Mouse (Mus musculus): Measurements from ENCODE around the gene Gnao1. TPM values are rescaled to one million over a fixed set of nuclear protein-coding genes. Genes with fewer than 3 reads are reported as not detected.
A peak's percentile ranks its signal among the peaks of the same experiment; 100 is the strongest.

Gnao1 gene
- total and polyA plus RNA-seq, 3 experiments: 1.1 to 13.5 (median 3.5) TPM

DNA sequence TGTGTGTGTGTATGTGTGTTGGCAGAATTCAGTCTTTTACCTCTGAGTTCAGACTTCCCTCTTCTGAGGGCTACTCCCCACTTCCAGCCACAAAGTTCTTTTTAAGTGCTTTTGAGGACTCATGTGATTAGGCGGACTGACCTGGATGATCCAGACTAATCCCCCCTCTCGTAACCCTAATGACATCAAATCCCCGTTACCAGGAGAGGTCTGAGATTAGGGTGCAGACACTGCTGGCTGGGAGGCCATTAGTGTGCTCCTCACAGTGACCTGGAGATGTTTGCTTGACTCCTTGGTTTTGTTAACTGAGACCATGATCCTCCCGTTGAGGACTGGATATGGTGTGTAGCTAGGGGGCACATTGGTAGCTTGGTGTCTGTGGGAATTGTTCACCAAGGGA, 30.7 kb downstream of the Gnao1 start:
- dilution Hi-C loops (cut with MboI; ENCODE audit: extremely low pct_ligation_motif_present, extremely low pct_unique_long_range_greater_than_20kb, low sequenced_read_pairs): no loop called here
- H3K9me3 ChIP-seq (replicated peaks; ENCODE audit: low read length): no peaks in the 10 kb centered on the region

DNA sequence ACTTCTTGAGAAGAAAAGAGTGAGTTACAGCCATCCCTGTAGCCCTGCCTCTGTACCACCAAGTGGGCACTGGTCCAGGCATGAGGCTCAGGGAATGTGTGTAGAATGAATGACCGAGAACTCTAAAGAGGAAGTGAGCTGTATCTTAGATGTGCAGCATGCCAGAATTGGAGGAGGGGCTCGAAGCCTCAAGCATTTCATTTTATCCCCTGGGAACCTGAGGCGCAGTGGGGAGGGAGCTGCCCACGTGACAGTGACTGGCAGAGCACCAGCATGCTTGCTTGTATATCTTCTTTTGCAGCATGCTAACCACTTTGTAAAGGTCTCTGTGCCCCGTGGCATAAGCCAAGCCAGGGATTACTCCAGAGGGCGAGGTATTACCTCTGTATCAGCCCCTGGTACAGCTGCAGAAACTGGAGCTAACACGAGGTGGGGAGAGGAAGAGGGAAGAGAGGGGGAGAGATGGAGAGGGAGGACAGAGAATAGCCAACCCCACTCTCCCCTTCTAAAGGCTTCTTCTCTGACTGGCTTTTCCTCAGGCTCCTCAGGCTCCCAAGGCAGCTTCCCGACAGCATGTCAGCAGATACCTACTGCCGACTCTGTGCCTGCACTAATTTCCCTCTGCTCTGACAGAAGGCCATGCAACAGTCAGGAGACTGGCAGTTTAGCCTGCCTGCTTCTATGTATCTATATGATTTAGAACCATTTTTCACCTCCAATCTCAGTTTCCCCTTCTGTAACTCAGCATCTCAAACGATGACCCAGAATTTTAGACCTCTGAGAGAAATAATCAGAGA, 31.4 kb downstream of the Gnao1 start:
- H3K9me3 ChIP-seq (replicated peaks; ENCODE audit: low read length): no peaks in the 10 kb centered on the region
- H3K4me1 ChIP-seq (ENCODE audit: control insufficient read depth in 1 of 2, insufficient read depth in 2 of 2): peaks cover 11 to 46% of the 10 kb centered on the region in 2 experiments
- DNase-seq (ENCODE audit: extremely low read depth): peak; percentile 81
- peak; percentile 74 for TF ChIP-seq USF1 (IDR thresholded peaks at IDR 0.05; ENCODE audit: low read depth, low read length)
- TF ChIP-seq CHD2 (IDR thresholded peaks at IDR 0.05; ENCODE audit: low read length): 0 out of 2 replicates have a peak, but pooled peaks have one; percentile 46
- peak; percentile 20; the same call in 1 of the 2 replicates for TF ChIP-seq MEF2A (IDR thresholded peaks at IDR 0.05; ENCODE audit: borderline replicate concordance, low read depth, low read length)
- TF ChIP-seq USF2 (conservative IDR thresholded peaks at IDR 0.05; ENCODE audit: low read depth, low read length): peak; percentile 68
- no peak for TF ChIP-seq SMC3 (IDR thresholded peaks at IDR 0.05; ENCODE audit: low read depth, low read length)
- no peak for TF ChIP-seq ZMIZ1 (IDR thresholded peaks at IDR 0.05; ENCODE audit: low read depth, low read length)
- peak; percentile 81; the same call in 1 of the 2 replicates for TF ChIP-seq MAX (IDR thresholded peaks at IDR 0.05; ENCODE audit: low read length)
- TF ChIP-seq MAZ (IDR thresholded peaks at IDR 0.05; ENCODE audit: low read depth, low read length): 0 out of 2 replicates have a peak, but pooled peaks have one; percentile 28
- TF ChIP-seq ZNF384 (IDR thresholded peaks at IDR 0.05; ENCODE audit: low read depth, low read length): no peak
- no peak for TF ChIP-seq NRF1 (IDR thresholded peaks at IDR 0.05; ENCODE audit: low read depth, low read length)
- TF ChIP-seq MXI1 (IDR thresholded peaks at IDR 0.05; ENCODE audit: low read depth, low read length): no peak; the same call in 1 of the 2 replicates
- peak; percentile 65 for TF ChIP-seq BHLHE40 (IDR thresholded peaks at IDR 0.05; ENCODE audit: low read depth, low read length)
- 0 out of 2 replicates have a peak, but pooled peaks have one; percentile 33 for TF ChIP-seq EP300 (IDR thresholded peaks at IDR 0.05; ENCODE audit: low read length)
- peak; percentile 46; the same call in 1 of the 2 replicates for TF ChIP-seq IRF4 (IDR thresholded peaks at IDR 0.05; ENCODE audit: low read depth, low read length)
- TF ChIP-seq MYC (IDR thresholded peaks at IDR 0.05; ENCODE audit: low read depth, low read length): peak; percentile 64; the same call in 1 of the 2 replicates
- in situ Hi-C loops (cut with MboI; ENCODE audit: low pct_ligation_motif_present, low pct_unique_long_range_greater_than_20kb, low sequenced_read_pairs): loop anchor here (10.0 kb wide), 2 partner anchors 176 to 246 kb away; no protein-coding TSS in a partner anchor
- H3K79me2 ChIP-seq (replicated peaks; ENCODE audit: control insufficient read depth, extremely low read depth, insufficient read depth, poor library complexity, severe bottlenecking): no peaks in the 10 kb centered on the region
- no peak overlapping the region for H3K4me3 ChIP-seq (replicated peaks in 1 of 3; ENCODE audit: low read depth in 2 of 3, low read length in 2 of 3, poor library complexity in 1 of 3)
- dilution Hi-C loops (cut with MboI; ENCODE audit: extremely low pct_ligation_motif_present, extremely low pct_unique_long_range_greater_than_20kb, low sequenced_read_pairs): no loop called here
- H3K27me3 ChIP-seq (replicated peaks): no peaks in the 10 kb centered on the region
- H3K36me3 ChIP-seq (replicated peaks in 1 of 2; ENCODE audit: control insufficient read depth in 1 of 2, insufficient read depth in 1 of 2, low read length in 1 of 2): peaks cover 0 to 16% of the 10 kb centered on the region in 2 experiments
- H3K4me2 ChIP-seq (ENCODE audit: insufficient read depth, low read depth, poor library complexity, severe bottlenecking): peak overlapping the region; percentile 31; the same call in 1 of the 2 replicates
- no peak overlapping the region for H3K27ac ChIP-seq (ENCODE audit: insufficient read depth, low read depth)
- no peak overlapping the region for H3K9ac ChIP-seq (ENCODE audit: insufficient read depth, low read depth)

More for the DNA sequence above, 30.7 kb downstream of the Gnao1 start:
- no peaks in the 10 kb centered on the region for H3K79me2 ChIP-seq (replicated peaks; ENCODE audit: control insufficient read depth, extremely low read depth, insufficient read depth, poor library complexity, severe bottlenecking)
- no peak for DNase-seq (ENCODE audit: extremely low read depth)
- in situ Hi-C loops (cut with MboI; ENCODE audit: low pct_ligation_motif_present, low pct_unique_long_range_greater_than_20kb, low sequenced_read_pairs): loop anchor here (10.0 kb wide), 2 partner anchors 176 to 246 kb away; no protein-coding TSS in a partner anchor
- no peaks in the 10 kb centered on the region for H3K27me3 ChIP-seq (replicated peaks)
- no peak overlapping the region for H3K4me3 ChIP-seq (replicated peaks in 1 of 3; ENCODE audit: low read depth in 2 of 3, low read length in 2 of 3, poor library complexity in 1 of 3)
- H3K4me1 ChIP-seq (ENCODE audit: control insufficient read depth in 1 of 2, insufficient read depth in 2 of 2): peaks cover 11 to 46% of the 10 kb centered on the region in 2 experiments
- no peak for TF ChIP-seq ZKSCAN1 (IDR thresholded peaks at IDR 0.05; ENCODE audit: borderline replicate concordance, low read depth, low read length)
- TF ChIP-seq JUN (IDR thresholded peaks at IDR 0.05; ENCODE audit: insufficient read depth, low read depth, low read length): no peak
- TF ChIP-seq ETS1 (conservative IDR thresholded peaks at IDR 0.05; ENCODE audit: low read depth, low read length): no peak
- no peak for TF ChIP-seq SMC3 (IDR thresholded peaks at IDR 0.05; ENCODE audit: low read depth, low read length)
- H3K27ac ChIP-seq (ENCODE audit: insufficient read depth, low read depth): no peak overlapping the region
- peaks cover 0 to 16% of the 10 kb centered on the region in 2 experiments for H3K36me3 ChIP-seq (replicated peaks in 1 of 2; ENCODE audit: control insufficient read depth in 1 of 2, insufficient read depth in 1 of 2, low read length in 1 of 2)
- H3K9ac ChIP-seq (ENCODE audit: insufficient read depth, low read depth): no peak overlapping the region
- no peak overlapping the region for H3K4me2 ChIP-seq (ENCODE audit: insufficient read depth, low read depth, poor library complexity, severe bottlenecking)

All from CH12.LX (cell line).